Mouse (Mus musculus): ENCODE results near the gene 4930469K13Rik. TPM values are rescaled to one million over a fixed set of nuclear protein-coding genes. Genes with fewer than 3 reads are reported as not detected.

4930469K13Rik gene
- polyA plus RNA-seq, 1 experiment from 2014 or later = not detected

DNA sequence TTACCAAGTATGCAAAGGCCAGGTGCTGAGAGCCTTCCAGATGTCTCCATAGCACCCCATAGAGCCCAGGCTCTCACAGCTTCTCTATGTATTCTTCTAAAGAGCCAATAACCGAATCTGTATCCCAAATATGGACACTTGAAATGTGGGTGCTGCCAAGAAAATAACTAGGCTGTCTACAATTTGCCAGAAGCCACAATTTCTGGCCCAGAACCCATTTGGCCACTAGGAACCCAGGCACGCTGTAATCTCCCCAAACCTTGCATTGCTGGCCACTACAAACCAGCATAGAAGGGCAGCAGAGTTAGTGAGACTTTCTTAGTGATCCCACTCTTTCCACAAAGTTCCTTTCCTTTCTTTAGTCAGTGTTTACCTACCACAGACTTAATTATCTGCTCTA is 123.2 kb downstream of the 4930469K13Rik start:
- 93% methylated on average over 2 of the region's 2 CpGs for WGBS
- Histone ChIP-seq H3K9ac (replicated peaks) (no peak overlapping the region), H3K27ac (no peak overlapping the region), H3K27me3 (no peaks in the 10 kb centered on the region), H3K9me3 (no peaks in the 10 kb centered on the region), H3K36me3 (no peaks in the 10 kb centered on the region), H3K4me1 (replicated peaks) (no peaks in the 10 kb centered on the region), H3K4me2 (no peak overlapping the region), H3K4me3 (replicated peaks) (no peak overlapping the region)
- no peak for ATAC-seq (ENCODE audit: insufficient number of reproducible peaks, insufficient read depth, low FRiP score, low TSS enrichment, low read depth)

DNA sequence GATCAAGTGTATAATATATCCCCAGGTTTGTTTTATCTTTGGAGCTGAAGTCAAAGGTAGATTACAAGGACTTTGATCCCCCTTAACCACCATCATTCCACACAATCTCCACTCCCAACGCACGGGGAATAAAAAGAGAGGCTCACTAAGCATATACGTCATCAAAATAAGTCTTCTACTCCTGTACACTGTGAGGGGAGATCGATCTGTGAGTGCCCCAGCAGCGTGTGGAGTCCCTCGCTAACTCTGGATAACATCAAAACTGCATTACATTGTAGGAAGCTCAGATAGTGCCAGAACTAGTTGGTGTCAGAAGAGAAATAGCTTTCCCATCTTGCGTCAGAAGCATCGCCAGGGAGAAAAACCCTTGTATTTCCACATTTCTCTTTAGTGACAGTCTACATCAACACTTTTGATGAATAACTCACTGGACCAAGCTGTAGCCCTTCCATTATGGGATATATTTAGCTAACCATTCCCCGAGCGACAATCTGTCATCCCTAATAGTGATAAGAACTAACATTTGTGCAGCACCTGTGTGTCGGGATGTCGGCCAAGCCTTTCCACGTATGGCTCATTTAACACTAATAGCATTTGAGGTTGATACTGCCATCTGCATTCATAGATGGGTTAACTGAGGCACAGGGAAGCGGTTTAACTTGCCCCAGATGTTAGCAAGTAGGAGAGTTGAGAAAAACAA is 123.9 kb downstream of the 4930469K13Rik start:
- H3K9me3 ChIP-seq = no peaks in the 10 kb centered on the region
- H3K9ac ChIP-seq (replicated peaks) = no peak overlapping the region
- no peaks in the 10 kb centered on the region for H3K36me3 ChIP-seq
- no peak for ATAC-seq (ENCODE audit: insufficient number of reproducible peaks, insufficient read depth, low FRiP score, low TSS enrichment, low read depth)
- no peak overlapping the region for H3K4me2 ChIP-seq
- H3K4me1 ChIP-seq (replicated peaks) = no peaks in the 10 kb centered on the region
- no peaks in the 10 kb centered on the region for H3K27me3 ChIP-seq
- H3K27ac ChIP-seq = no peak overlapping the region
- 78% methylated on average over 14 of the region's 14 CpGs for WGBS
- H3K4me3 ChIP-seq (replicated peaks) = no peak overlapping the region

DNA sequence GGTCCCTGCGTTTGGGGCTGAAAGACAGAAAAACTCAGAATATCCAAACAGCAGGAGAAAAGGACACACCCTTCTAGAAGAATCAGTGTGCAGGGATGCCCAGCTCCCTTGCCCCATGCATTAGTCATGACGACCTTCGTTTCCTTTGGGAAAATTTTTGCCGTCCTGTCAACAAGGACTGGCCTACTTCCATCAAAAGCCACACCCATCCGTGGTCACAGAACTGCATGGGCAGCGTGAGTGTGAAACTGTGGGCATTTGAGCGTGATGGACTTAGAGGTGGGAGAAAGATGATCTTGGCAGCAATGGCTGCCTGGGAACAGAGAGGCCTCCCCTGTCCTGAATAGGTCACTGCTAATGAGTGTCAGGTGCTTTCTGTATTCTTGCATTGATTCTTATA is 126.2 kb downstream of the 4930469K13Rik start:
- H3K9me3 ChIP-seq = no peaks in the 10 kb centered on the region
- H3K4me3 ChIP-seq (replicated peaks) = no peak overlapping the region
- ATAC-seq (ENCODE audit: insufficient number of reproducible peaks, insufficient read depth, low FRiP score, low TSS enrichment, low read depth) = no peak
- H3K36me3 ChIP-seq = no peaks in the 10 kb centered on the region
- no peak overlapping the region for H3K4me2 ChIP-seq
- H3K27ac ChIP-seq = no peak overlapping the region
- 84% methylated on average over 7 of the region's 7 CpGs for WGBS
- no peaks in the 10 kb centered on the region for H3K4me1 ChIP-seq (replicated peaks)
- H3K9ac ChIP-seq (replicated peaks) = no peak overlapping the region
- no peaks in the 10 kb centered on the region for H3K27me3 ChIP-seq

- Histone ChIP-seq H3K4me1 (replicated peaks) (no peaks in the 10 kb centered on the region), H3K36me3 (no peaks in the 10 kb centered on the region), H3K9ac (replicated peaks) (no peak overlapping the region), H3K27ac (no peak overlapping the region), H3K9me3 (no peaks in the 10 kb centered on the region), H3K27me3 (no peaks in the 10 kb centered on the region), H3K4me2 (no peak overlapping the region), H3K4me3 (replicated peaks) (no peak overlapping the region)
- WGBS = 68% methylated on average over 3 of the region's 3 CpGs
- no peak for ATAC-seq (ENCODE audit: insufficient number of reproducible peaks, insufficient read depth, low FRiP score, low TSS enrichment, low read depth)
These were observed 129.2 kb downstream of the 4930469K13Rik start for GRCm38 (mm10) chr11:33969199-33969598.

GRCm38 (mm10) chr11:33967708-33968107 is 130.6 kb downstream of the 4930469K13Rik start:
- Histone ChIP-seq H3K4me2 (no peak overlapping the region), H3K27me3 (no peaks in the 10 kb centered on the region), H3K9ac (replicated peaks) (no peak overlapping the region), H3K4me3 (replicated peaks) (no peak overlapping the region), H3K4me1 (replicated peaks) (peaks cover 8% of the 10 kb centered on the region), H3K36me3 (no peaks in the 10 kb centered on the region), H3K27ac (no peak overlapping the region), H3K9me3 (no peaks in the 10 kb centered on the region)
- 78% methylated on average over 4 of the region's 4 CpGs for WGBS
- no peak for ATAC-seq (ENCODE audit: insufficient number of reproducible peaks, insufficient read depth, low FRiP score, low TSS enrichment, low read depth)

GRCm38 (mm10) chr11:33965380-33965779 is 133.0 kb downstream of the 4930469K13Rik start:
- Histone ChIP-seq H3K9ac (replicated peaks) (no peak overlapping the region), H3K4me3 (replicated peaks) (no peak overlapping the region)
- ATAC-seq (ENCODE audit: insufficient number of reproducible peaks, insufficient read depth, low FRiP score, low TSS enrichment, low read depth) = no peak

DNA sequence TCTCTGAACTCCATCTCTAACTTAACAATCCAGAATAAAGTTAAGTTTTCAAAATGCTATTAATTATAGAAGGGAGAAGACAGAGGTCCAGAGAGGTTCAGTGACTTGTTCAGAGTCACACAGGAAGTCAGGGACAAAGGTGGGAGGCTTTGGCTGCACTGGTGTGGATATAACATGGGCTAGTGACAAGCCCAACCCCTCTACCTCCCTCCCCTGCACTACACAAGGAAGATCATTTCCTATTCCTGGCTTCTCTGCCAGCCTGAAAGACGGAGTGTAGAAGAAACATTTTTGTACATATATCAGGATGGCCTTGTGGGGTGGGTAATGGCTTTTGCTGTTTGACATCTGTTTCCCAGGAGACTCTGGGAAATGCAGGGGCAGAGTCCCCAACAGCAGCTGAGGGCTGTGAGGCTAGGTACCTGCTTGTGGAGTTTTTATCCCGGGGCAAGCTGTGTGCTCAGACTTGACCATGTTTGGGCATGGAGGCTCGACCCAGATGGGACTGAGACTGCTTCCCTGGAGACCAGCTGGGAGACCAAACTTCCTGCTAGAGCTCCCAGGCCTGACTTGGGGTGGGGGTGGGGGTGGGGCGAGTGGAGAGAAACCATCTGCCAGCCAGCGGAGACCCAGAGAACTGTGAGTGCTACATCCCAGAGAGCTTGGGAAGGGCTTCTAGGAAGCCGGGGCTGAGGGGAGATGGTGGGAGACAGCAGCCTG is 135.5 kb downstream of the 4930469K13Rik start, which contains the start of gene Kcnmb1:
Kcnmb1 (plus strand) TSS at position 326 of the 720 bp plus-strand sequence.
- WGBS = 19% methylated on average over 6 of the region's 6 CpGs
- Histone ChIP-seq H3K9me3 (no peaks in the 10 kb centered on the region), H3K4me1 (replicated peaks) (peaks cover 14% of the 10 kb centered on the region), H3K27ac (no peak within 1 kb of the TSS), H3K4me3 (replicated peaks) (no peak within 1 kb of the TSS), H3K4me2 (no peak within 1 kb of the TSS), H3K27me3 (no peaks in the 10 kb centered on the region), H3K36me3 (no peaks in the 10 kb centered on the region), H3K9ac (replicated peaks) (no peak within 1 kb of the TSS)
- no peak for ATAC-seq (ENCODE audit: insufficient number of reproducible peaks, insufficient read depth, low FRiP score, low TSS enrichment, low read depth)

More at GRCm38 (mm10) chr11:33965380-33965779, 133.0 kb downstream of the 4930469K13Rik start:
- Histone ChIP-seq H3K27me3 (no peaks in the 10 kb centered on the region), H3K27ac (no peak overlapping the region), H3K36me3 (no peaks in the 10 kb centered on the region), H3K9me3 (no peaks in the 10 kb centered on the region), H3K4me1 (replicated peaks) (peaks cover 14% of the 10 kb centered on the region), H3K4me2 (no peak overlapping the region)
- WGBS = 61% methylated on average over 2 of the region's 2 CpGs

DNA sequence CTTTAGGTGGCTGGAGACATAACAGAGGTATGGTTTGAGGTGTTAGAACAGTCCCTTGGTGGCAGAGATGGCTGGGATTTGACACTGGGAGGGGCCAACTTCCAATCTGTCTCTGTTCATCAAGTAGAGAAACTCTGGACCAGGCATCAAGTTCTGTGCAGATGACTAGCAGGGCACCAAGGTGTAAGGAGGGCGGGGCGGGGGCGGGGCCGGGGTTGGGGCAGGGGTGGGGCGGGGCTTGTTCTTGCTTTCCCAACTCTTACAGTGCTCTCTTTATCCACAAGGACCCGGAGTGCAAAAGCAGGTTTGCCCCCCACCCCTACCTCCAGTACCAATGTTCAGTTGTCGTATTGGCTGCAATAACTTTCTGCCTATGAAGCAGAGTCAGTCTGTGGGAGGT is 136.2 kb downstream of the 4930469K13Rik start:
- no peak overlapping the region for H3K27ac ChIP-seq
- no peaks in the 10 kb centered on the region for H3K27me3 ChIP-seq
- WGBS = 33% methylated on average over 7 of the region's 7 CpGs
- H3K9me3 ChIP-seq = no peaks in the 10 kb centered on the region
- H3K9ac ChIP-seq (replicated peaks) = no peak overlapping the region
- H3K4me2 ChIP-seq = no peak overlapping the region
- H3K4me1 ChIP-seq (replicated peaks) = peaks cover 14% of the 10 kb centered on the region
- no peaks in the 10 kb centered on the region for H3K36me3 ChIP-seq
- peak; percentile 52 for ATAC-seq (ENCODE audit: insufficient number of reproducible peaks, insufficient read depth, low FRiP score, low TSS enrichment, low read depth)
- H3K4me3 ChIP-seq (replicated peaks) = no peak overlapping the region

GRCm38 (mm10) chr11:33958713-33959112 is 139.6 kb downstream of the 4930469K13Rik start:
- H3K4me3 ChIP-seq (replicated peaks) = no peak overlapping the region
- no peaks in the 10 kb centered on the region for H3K9me3 ChIP-seq
- H3K27ac ChIP-seq = no peak overlapping the region
- H3K4me2 ChIP-seq = no peak overlapping the region
- no peaks in the 10 kb centered on the region for H3K27me3 ChIP-seq
- ATAC-seq (ENCODE audit: insufficient number of reproducible peaks, insufficient read depth, low FRiP score, low TSS enrichment, low read depth) = no peak
- H3K36me3 ChIP-seq = no peaks in the 10 kb centered on the region
- WGBS = 80% methylated on average over 8 of the region's 8 CpGs
- H3K9ac ChIP-seq (replicated peaks) = no peak overlapping the region
- H3K4me1 ChIP-seq (replicated peaks) = peaks cover 14% of the 10 kb centered on the region

GRCm38 (mm10) chr11:33957595-33957994 is 140.8 kb downstream of the 4930469K13Rik start:
- Histone ChIP-seq H3K9ac (replicated peaks) (no peak overlapping the region), H3K4me3 (replicated peaks) (no peak overlapping the region), H3K36me3 (no peaks in the 10 kb centered on the region), H3K4me2 (no peak overlapping the region), H3K27ac (no peak overlapping the region), H3K27me3 (no peaks in the 10 kb centered on the region), H3K9me3 (no peaks in the 10 kb centered on the region), H3K4me1 (replicated peaks) (peaks cover 5% of the 10 kb centered on the region)
- ATAC-seq (ENCODE audit: insufficient number of reproducible peaks, insufficient read depth, low FRiP score, low TSS enrichment, low read depth) = no peak
- WGBS = 83% methylated on average over 6 of the region's 6 CpGs

- H3K27me3 ChIP-seq = no peaks in the 10 kb centered on the region
- H3K36me3 ChIP-seq = no peaks in the 10 kb centered on the region
- no peaks in the 10 kb centered on the region for H3K9me3 ChIP-seq
- no peak for ATAC-seq (ENCODE audit: insufficient number of reproducible peaks, insufficient read depth, low FRiP score, low TSS enrichment, low read depth)
- H3K4me2 ChIP-seq = no peak overlapping the region
- H3K9ac ChIP-seq (replicated peaks) = no peak overlapping the region
- no peaks in the 10 kb centered on the region; the same call in 1 of the 2 replicates for H3K4me1 ChIP-seq (replicated peaks)
- H3K4me3 ChIP-seq (replicated peaks) = no peak overlapping the region
- no peak overlapping the region for H3K27ac ChIP-seq
- 89% methylated on average over 5 of the region's 5 CpGs for WGBS
These were observed 141.7 kb downstream of the 4930469K13Rik start for GRCm38 (mm10) chr11:33956623-33957022.

Measured in limb, embryonic 12.5 days (tissue).